Mouse (Mus musculus) midbrain, postnatal 0 days (tissue): Measurements from ENCODE around the gene Ch25h. TPM values are rescaled to one million over a fixed set of nuclear protein-coding genes. Genes with fewer than 3 reads are reported as not detected.

Experiments
- ATAC-seq: fragments of 200-750 bp; cut with Nextera tagmentation; 2 replicates; pipeline ENCODE4 v1.8.0; 2017; ENCODE audit warnings: moderate number of reproducible peaks, mild to moderate bottlenecking, moderate TSS enrichment, moderate library complexity; ENCODE audit not compliant: low FRiP score
- DNase-seq: peaks from one replicate; pipeline ENCODE4 v3.0.0-alpha.2; 2015; ENCODE audit warnings: low spot score
- H3K27ac ChIP-seq: fragments of 300-500 bp; sonication (generic); 2 replicates; pipeline ENCODE4 v1.5.1; 2014; ENCODE audit warnings: low read depth, mild to moderate bottlenecking, low read length, mixed read lengths
- H3K27me3 ChIP-seq: fragments of 300-500 bp; sonication (generic); 2 replicates; pipeline ENCODE4 v1.6.1; 2014; ENCODE audit warnings: low read length, control low read depth, mixed read lengths; ENCODE audit not compliant: insufficient read depth
- H3K36me3 ChIP-seq: fragments of 300-500 bp; sonication (generic); 2 replicates; pipeline ENCODE4 v1.6.1; 2014; ENCODE audit warnings: low read length, control low read depth, mixed read lengths; ENCODE audit not compliant: insufficient read depth
- H3K4me1 ChIP-seq: fragments of 300-500 bp; sonication (generic); 2 replicates; pipeline ENCODE4 v1.6.1; 2014; ENCODE audit warnings: mild to moderate bottlenecking, control low read depth, antibody characterized with exemption, low read length, mixed read lengths; ENCODE audit not compliant: insufficient read depth
- H3K4me2 ChIP-seq: fragments of 300-500 bp; sonication (generic); 2 replicates; pipeline ENCODE4 v1.6.1; 2014; ENCODE audit warnings: low read depth, mild to moderate bottlenecking, low read length, mixed read lengths; ENCODE audit not compliant: poor library complexity, severe bottlenecking
- H3K4me3 ChIP-seq: fragments of 300-500 bp; sonication (generic); 2 replicates; pipeline ENCODE4 v1.5.1; 2014; ENCODE audit warnings: low read depth, mild to moderate bottlenecking, low read length, moderate library complexity
- H3K9ac ChIP-seq: fragments of 300-500 bp; sonication (generic); replicated peaks from 2 replicates; pipeline ENCODE4 v1.6.1; 2014; ENCODE audit warnings: mild to moderate bottlenecking, low read length, moderate library complexity, mixed read lengths; ENCODE audit not compliant: poor library complexity, severe bottlenecking
- H3K9me3 ChIP-seq: fragments of 300-500 bp; sonication (generic); 2 replicates; pipeline ENCODE4 v1.6.1; 2016; ENCODE audit warnings: low read length, control low read depth
- CTCF ChIP-seq: IDR thresholded peaks from 2 replicates; pipeline ENCODE4 v1.5.1; 2016; ENCODE audit warnings: antibody characterized with exemption, mild to moderate bottlenecking
- WGBS: fragments of 180-500 bp; shearing (Covaris S2); extraction: QIAGEN DNeasy Blood & Tissue Kit; methylation state at CpG from one replicate; pipeline ENCODE4 v1.1.7; 2014; 5-methylcytosine and 5-hydroxymethylcytosine counted together
- polyA plus RNA-seq: library from polyadenylated mRNA; unstranded; fragments of >200 nt; fragmentation: Nextera tagmentation; extraction: Ambion mirVana; gene quantifications from 2 replicates; pipeline ENCODE4 v1.2.1, GENCODE M21; 2015
- total RNA-seq: library from RNA; depleted of rRNA; stranded (reverse); fragments of >200 nt; gene quantifications from 2 replicates; pipeline ENCODE4 v1.2.3, GENCODE M21; 2014

Gene Ch25h
- total and polyA plus RNA-seq, 2 experiments from 2014 or later: 0.42 to 0.60 TPM

GRCm38 (mm10) chr19:34520051-34520450, 45.1 kb upstream of the Ch25h start:
- no peaks in the 10 kb centered on the region for H3K9me3 ChIP-seq
- no peaks in the 10 kb centered on the region for H3K27me3 ChIP-seq
- H3K4me2 ChIP-seq: no peak overlapping the region
- H3K9ac ChIP-seq: no peak overlapping the region
- TF ChIP-seq CTCF: no peak
- no peak overlapping the region for H3K27ac ChIP-seq
- WGBS: 81% methylated on average over 4 of the region's 4 CpGs
- DNase-seq (no peak), ATAC-seq (no peak)
- no peak overlapping the region for H3K4me3 ChIP-seq
- H3K4me1 ChIP-seq: no peaks in the 10 kb centered on the region
- peaks cover 7% of the 10 kb centered on the region; the same call in 1 of the 2 replicates for H3K36me3 ChIP-seq

- no peak for ATAC-seq
- no peak overlapping the region for H3K9ac ChIP-seq
- no peaks in the 10 kb centered on the region for H3K4me1 ChIP-seq
- H3K9me3 ChIP-seq: no peaks in the 10 kb centered on the region
- WGBS: 91% methylated on average over 3 of the region's 3 CpGs
- no peak overlapping the region for H3K27ac ChIP-seq
- H3K4me3 ChIP-seq: no peak overlapping the region
- TF ChIP-seq CTCF: no peak
- H3K36me3 ChIP-seq: peaks cover 7% of the 10 kb centered on the region; the same call in 1 of the 2 replicates
- H3K27me3 ChIP-seq: no peaks in the 10 kb centered on the region
- no peak overlapping the region for H3K4me2 ChIP-seq
- DNase-seq: no peak
Observed at GRCm38 (mm10) chr19:34519646-34520045, 44.7 kb upstream of the Ch25h start.

GRCm38 (mm10) chr19:34518786-34519185, 43.8 kb upstream of the Ch25h start:
- no peaks in the 10 kb centered on the region for H3K4me1 ChIP-seq
- H3K4me2 ChIP-seq: no peak overlapping the region
- peaks cover 7% of the 10 kb centered on the region; the same call in 1 of the 2 replicates for H3K36me3 ChIP-seq
- DNase-seq (no peak), ATAC-seq (no peak)
- H3K9ac ChIP-seq: no peak overlapping the region
- no peak overlapping the region for H3K27ac ChIP-seq
- H3K27me3 ChIP-seq: no peaks in the 10 kb centered on the region
- WGBS: 69% methylated on average over 3 of the region's 3 CpGs
- TF ChIP-seq CTCF: no peak
- no peak overlapping the region for H3K4me3 ChIP-seq
- no peaks in the 10 kb centered on the region for H3K9me3 ChIP-seq

- Histone ChIP-seq H3K27me3 (no peaks in the 10 kb centered on the region), H3K4me1 (no peaks in the 10 kb centered on the region), H3K9me3 (no peaks in the 10 kb centered on the region), H3K4me2 (no peak overlapping the region), H3K4me3 (no peak overlapping the region), H3K27ac (no peak overlapping the region), H3K36me3 (peaks cover 7% of the 10 kb centered on the region; the same call in 1 of the 2 replicates), H3K9ac (no peak overlapping the region)
- WGBS: 95% methylated on average over 13 of the region's 13 CpGs
- no peak for DNase-seq
- ATAC-seq: no peak
- no peak for TF ChIP-seq CTCF
Observed at GRCm38 (mm10) chr19:34517812-34518594, 43.0 kb upstream of the Ch25h start.

- Histone ChIP-seq H3K4me1 (no peaks in the 10 kb centered on the region), H3K36me3 (peaks cover 7% of the 10 kb centered on the region; the same call in 1 of the 2 replicates), H3K4me2 (no peak overlapping the region), H3K27ac (no peak overlapping the region), H3K27me3 (no peaks in the 10 kb centered on the region), H3K4me3 (no peak overlapping the region), H3K9me3 (no peaks in the 10 kb centered on the region), H3K9ac (no peak overlapping the region)
- ATAC-seq (no peak), DNase-seq (no peak)
- TF ChIP-seq CTCF: no peak
- 92% methylated on average over 3 of the region's 3 CpGs for WGBS
Observed at GRCm38 (mm10) chr19:34517197-34517596, 42.2 kb upstream of the Ch25h start.

GRCm38 (mm10) chr19:34516346-34516745, 41.4 kb upstream of the Ch25h start:
- Histone ChIP-seq H3K4me1 (no peaks in the 10 kb centered on the region), H3K9ac (no peak overlapping the region), H3K9me3 (no peaks in the 10 kb centered on the region), H3K4me2 (no peak overlapping the region), H3K27me3 (no peaks in the 10 kb centered on the region), H3K27ac (no peak overlapping the region), H3K4me3 (no peak overlapping the region), H3K36me3 (0 out of 2 replicates have a peak, but pooled peaks cover 7% of the 10 kb centered on the region)
- TF ChIP-seq CTCF: no peak
- DNase-seq (no peak), ATAC-seq (no peak)
- WGBS: 84% methylated on average over 2 of the region's 2 CpGs
